Mouse (Mus musculus) urinary bladder, postnatal 25 days (tissue): ENCODE measurements at regions not wholly inside any gene's neighbourhood (a gene's known extent, or its start where the extent isn't known, plus 50 kb on each side); places are given as distances from the start of the nearest gene placed in this dataset.

Experiments used
- DNase-seq: peaks from one replicate; pipeline ENCODE4 v3.0.0; 2022; ENCODE audit warnings: low spot score

GRCm38 (mm10) chr1:69376923-69377706 lies 269.3 kb upstream of the Erbb4 start:
- DNase-seq = no peak

DNA sequence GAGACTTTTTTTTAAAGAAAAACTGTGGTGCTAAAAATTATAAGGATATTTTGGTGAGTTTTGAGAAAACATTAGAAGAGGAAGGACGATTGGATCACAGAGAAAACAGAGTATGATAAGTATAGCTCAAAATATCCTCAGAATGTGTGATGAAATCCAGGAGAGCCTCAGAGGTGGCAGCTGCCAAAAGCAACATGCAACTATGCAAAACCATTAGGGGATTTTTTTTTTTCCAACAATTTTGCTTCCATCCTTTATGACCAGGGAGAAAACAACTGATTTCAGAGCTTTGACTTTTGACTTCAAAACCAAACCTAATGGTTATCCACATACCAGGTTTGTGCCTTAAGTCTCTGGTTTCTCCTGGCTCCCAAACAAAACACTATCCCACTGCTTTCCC lies 267.4 kb upstream of the Erbb4 start:
- no peak for DNase-seq

- DNase-seq = no peak
Measured at GRCm38 (mm10) chr1:69370078-69370477, 262.2 kb upstream of the Erbb4 start.

GRCm38 (mm10) chr1:69367531-69367930 lies 259.7 kb upstream of the Erbb4 start:
- DNase-seq = peak; percentile 23

DNA sequence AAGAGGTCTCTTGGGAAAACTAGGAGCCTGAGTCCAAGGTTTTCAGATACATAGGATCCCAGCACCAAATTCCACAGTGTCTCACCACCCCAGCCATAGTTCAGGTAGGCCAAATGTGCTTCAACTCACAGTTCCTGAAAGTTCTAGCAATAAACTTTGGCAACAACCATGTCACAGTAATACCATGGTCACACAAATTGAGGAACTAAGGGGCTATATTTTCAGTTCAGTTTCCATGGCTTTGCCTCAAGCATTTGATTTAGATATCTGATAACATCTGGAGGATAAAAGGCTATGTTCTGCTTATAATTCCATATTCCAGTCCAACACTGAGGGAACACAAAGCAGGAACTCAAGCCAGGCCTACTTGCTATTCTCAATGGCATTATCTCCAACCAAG lies 256.2 kb upstream of the Erbb4 start:
- no peak for DNase-seq

DNA sequence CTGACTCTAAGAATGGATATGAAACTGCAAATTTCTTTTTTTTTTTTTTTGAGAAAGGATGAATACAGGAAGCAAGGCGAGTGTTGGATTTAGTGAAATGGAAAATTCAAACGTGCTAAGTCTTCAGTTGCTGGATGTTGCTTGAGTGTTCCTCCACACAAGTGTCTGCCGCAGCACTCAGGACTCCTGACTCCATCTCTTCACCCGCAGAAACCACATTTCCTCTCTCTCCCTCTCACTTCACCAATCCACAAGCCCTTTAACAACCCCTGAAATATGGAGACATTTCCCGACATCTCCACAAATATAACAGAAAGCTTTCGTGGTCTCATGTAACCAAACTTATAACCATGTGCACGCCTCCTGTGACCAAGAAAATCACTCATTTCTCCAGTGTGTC lies 249.7 kb upstream of the Erbb4 start:
- DNase-seq = no peak

DNA sequence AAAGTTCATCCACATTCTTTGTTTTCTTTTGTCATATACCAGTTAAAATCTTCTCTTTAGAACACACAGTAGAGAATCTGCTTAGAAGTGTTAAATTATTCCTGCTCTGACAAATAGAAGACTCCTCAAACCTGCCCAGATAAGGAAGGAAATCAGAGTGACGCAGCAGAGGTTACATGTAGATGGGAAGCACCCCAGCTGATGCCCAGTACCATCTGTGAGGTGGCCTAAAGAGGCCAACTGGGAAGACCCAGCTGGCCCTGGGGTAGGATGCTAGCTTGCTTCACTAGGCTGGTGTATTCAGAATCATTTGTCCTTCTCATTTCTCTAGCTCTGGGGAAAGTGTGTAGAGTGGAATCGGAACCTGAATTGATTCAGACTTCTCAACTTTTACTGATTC lies 242.6 kb upstream of the Erbb4 start:
- DNase-seq = no peak

GRCm38 (mm10) chr1:69349826-69350225 lies 242.0 kb upstream of the Erbb4 start:
- DNase-seq = no peak

GRCm38 (mm10) chr1:69342100-69342499 lies 234.2 kb upstream of the Erbb4 start:
- no peak for DNase-seq

- DNase-seq = no peak
Measured at GRCm38 (mm10) chr1:69340481-69340880, 232.6 kb upstream of the Erbb4 start.

GRCm38 (mm10) chr1:69331418-69332254 lies 223.8 kb upstream of the Erbb4 start:
- DNase-seq = peak; percentile 14

DNA sequence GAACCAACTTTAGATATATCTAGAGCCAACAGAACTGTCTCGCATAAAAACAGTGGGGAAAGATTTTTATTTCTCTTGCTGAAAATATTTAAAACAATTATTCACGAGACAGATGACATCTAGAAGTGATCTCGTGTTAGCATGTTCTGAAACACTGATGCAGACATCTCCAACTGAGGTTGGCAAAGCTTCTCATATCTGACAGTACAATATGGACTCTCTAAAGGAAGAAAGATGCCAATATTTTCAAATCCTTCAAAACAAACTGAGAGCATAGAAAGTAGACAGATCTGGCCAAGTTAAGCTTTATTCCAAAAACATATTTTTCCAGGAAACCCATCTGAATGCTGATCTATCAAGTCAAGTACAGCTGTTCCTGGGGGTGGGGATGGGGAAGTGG lies 221.5 kb upstream of the Erbb4 start:
- no peak for DNase-seq

DNA sequence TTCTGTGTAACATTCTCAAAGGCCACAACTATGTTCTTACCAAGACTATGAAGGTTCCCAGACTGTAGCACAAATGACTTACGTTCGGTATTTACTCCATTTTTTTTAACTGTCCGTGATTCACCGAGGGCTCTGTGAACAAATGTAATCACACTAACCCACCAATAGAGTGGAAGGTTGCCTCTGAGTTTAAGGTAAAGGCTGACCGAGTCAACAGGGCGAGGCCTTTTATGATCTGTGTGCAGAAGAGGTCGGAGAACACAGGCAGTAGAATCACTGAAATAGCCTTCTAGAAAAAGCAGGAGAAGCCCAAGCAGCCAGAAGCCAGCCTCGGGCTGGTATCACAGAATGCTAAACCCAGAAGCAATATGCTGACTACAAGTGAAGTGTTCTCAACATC lies 218.9 kb upstream of the Erbb4 start:
- DNase-seq = no peak

DNA sequence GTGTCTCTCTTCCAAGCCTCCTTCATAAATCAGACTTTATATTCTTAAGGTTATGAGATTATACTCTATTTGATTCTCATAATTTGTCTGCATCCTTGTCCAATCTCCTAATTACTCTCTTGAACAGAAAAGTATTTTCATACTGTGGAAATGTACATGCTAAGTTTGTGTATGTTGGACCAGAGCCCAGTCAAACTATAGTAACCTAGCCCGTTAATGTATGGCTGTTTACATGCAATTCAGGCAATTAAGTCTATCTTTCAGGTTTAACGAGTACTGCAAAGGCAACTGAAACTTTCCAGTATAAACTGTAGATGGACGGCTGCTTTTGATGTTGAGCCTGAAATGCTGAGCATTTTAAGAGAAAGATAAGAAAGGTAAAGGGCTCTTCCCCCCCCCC lies 211.7 kb upstream of the Erbb4 start:
- no peak for DNase-seq

DNA sequence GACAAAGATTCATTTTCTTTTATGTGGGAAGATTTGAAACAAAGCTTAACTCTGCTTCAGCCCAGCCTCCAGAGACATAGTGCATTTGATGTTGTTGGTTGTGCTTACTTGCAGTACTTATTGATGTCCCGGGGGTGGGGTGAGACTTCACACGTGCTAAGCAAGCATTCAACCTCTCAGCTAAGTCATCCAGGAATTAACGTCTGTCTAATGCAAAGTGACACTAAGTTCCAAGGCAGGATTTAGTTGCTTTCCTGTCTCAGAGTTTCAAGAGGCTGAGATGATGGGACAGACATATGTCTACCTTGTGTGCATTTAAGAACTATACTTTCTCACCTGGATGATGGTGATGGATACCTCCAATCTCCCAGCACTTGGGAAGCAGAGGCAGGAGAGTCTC lies 189.0 kb upstream of the Erbb4 start:
- no peak for DNase-seq

- DNase-seq = no peak
Measured at GRCm38 (mm10) chr1:69291329-69291728, 183.5 kb upstream of the Erbb4 start.

GRCm38 (mm10) chr1:69286374-69286773 lies 178.5 kb upstream of the Erbb4 start:
- DNase-seq = no peak

DNA sequence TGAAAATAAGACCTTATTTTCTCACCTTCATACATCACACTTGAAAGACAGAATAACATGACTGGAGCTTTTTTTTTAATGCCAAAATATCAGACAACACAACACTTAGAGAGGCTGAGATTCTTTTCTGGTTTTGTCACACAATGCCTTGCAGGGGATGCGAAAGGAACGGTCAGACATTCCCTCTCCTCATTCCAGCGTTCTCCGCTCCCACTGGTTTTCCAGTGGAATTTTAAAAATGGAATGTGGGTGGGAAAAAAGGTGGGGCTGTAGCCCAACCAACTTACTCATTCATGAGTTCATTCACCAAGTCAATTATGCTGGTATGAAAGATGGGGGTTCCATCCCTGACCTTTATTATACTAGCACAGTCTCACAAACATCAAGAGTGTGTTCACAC lies 169.6 kb upstream of the Erbb4 start:
- no peak for DNase-seq

GRCm38 (mm10) chr1:69247691-69248090 lies 139.8 kb upstream of the Erbb4 start:
- no peak for DNase-seq

DNA sequence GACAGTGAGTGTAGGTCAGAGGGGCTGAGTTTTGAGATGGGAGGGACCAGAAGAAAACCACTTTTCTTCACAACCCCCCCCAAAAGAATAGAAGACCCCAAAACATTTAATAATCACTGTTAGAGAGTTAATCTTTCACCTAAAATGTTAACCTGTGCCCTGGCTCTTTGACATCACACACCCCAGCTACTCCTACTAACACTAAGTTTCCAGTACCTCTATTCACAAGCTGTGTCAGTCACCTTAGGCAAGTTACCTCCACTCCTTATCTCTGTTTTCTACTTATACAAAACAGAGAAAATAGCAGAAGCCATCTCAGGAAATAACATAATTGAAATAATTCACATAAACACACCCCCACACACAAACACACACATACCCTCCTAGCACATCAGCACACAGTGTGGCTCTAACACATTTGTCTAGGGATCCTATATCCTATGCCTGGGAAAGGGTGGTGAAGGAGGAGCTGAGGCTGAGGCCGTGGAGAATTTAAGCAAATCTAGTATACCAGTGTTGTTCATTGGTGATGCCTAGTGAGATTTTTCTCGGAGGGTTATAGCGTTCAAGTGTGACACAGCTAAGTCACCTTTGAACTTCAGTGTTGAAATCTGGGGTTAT lies 134.5 kb upstream of the Erbb4 start:
- no peak for DNase-seq

GRCm38 (mm10) chr1:69241502-69242214 lies 133.8 kb upstream of the Erbb4 start:
- peak; percentile 66 for DNase-seq

DNA sequence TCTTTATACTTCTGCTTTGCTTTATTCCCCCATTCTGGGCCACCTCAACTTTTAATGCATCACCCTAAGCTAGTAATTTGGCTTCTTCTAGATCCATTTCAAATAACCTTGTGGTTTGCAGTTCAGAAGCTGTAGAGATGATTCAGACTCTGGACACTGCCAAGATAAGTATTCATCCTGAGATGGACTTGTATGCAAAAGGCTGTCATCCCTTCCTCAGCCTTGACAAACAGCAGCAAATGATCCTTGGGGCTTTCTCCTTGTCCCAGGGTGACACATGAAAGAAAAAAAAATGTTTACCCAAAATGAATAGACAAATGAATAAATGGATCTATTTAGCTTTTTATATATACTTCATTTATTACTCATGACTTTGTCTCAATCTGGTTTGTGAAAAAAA lies 120.0 kb upstream of the Erbb4 start:
- DNase-seq = no peak
